In genomic region chr4:139086037-139086436, GRCm38 (mm10) we compare ENCODE assay signal across 9 mouse cellular contexts. TPM values are rescaled to one million over a fixed set of nuclear protein-coding genes. Genes with fewer than 3 reads are reported as not detected.
DNase-seq lines count a peak whose midpoint lies in the region; ATAC-seq lines count a peak whose summit lies in the region.
"Had no signal": no experiment of that assay in that cellular context is flagged by ENCODE, and none has a peak within 500 bp of the region (broad histone marks: within the 10 kb centered on the region; RNA-seq: fewer than 3 reads in every experiment).

No protein-coding gene starts in this region.

- no peak overlapping the region for H3K9ac ChIP-seq in intestine, embryonic 14.5 days (ENCODE audit: low read length)
- no peak overlapping the region for H3K9ac ChIP-seq in intestine, embryonic 15.5 days
- no peak overlapping the region for H3K9ac ChIP-seq in hindbrain, embryonic 16.5 days (ENCODE audit: low read depth, low read length)
- no peak overlapping the region for H3K9ac ChIP-seq in midbrain, embryonic 14.5 days (replicated peaks; ENCODE audit: low read length)

- H3K27ac ChIP-seq in intestine, embryonic 14.5 days (ENCODE audit: low read depth), result no peak overlapping the region
- H3K27ac ChIP-seq in intestine, embryonic 15.5 days, result no peak overlapping the region
- no peak overlapping the region for H3K27ac ChIP-seq in hindbrain, embryonic 16.5 days (ENCODE audit: low read depth, low read length)
- H3K27ac ChIP-seq in midbrain, embryonic 14.5 days (replicated peaks; ENCODE audit: low read depth, low read length), result no peak overlapping the region

- ATAC-seq in intestine, embryonic 14.5 days (replicated peaks; ENCODE audit: low FRiP score, low TSS enrichment, low read depth), result peak; percentile 28; the same call in 1 of the 2 replicates
- no peak for ATAC-seq in intestine, embryonic 15.5 days
- peak; percentile 59 for ATAC-seq in hindbrain, embryonic 16.5 days
- no peak; the same call in 1 of the 2 replicates for ATAC-seq in midbrain, embryonic 14.5 days (ENCODE audit: low FRiP score, low TSS enrichment)

- H3K36me3 ChIP-seq in intestine, embryonic 14.5 days (ENCODE audit: control insufficient read depth, insufficient read depth, low read length), result 0 out of 2 replicates have a peak, but pooled peaks cover 3% of the 10 kb centered on the region
- no peaks in the 10 kb centered on the region for H3K36me3 ChIP-seq in intestine, embryonic 15.5 days
- H3K36me3 ChIP-seq in hindbrain, embryonic 16.5 days (ENCODE audit: control insufficient read depth, insufficient read depth, low read length), result no peaks in the 10 kb centered on the region
- H3K36me3 ChIP-seq in midbrain, embryonic 14.5 days (ENCODE audit: control insufficient read depth, insufficient read depth, low read length), result no peaks in the 10 kb centered on the region

- H3K4me1 ChIP-seq in intestine, embryonic 14.5 days (replicated peaks; ENCODE audit: control insufficient read depth, insufficient read depth, low read length), result peaks cover 20% of the 10 kb centered on the region
- peaks cover 45% of the 10 kb centered on the region for H3K4me1 ChIP-seq in intestine, embryonic 15.5 days (replicated peaks)
- peaks cover 20% of the 10 kb centered on the region for H3K4me1 ChIP-seq in hindbrain, embryonic 16.5 days (ENCODE audit: control insufficient read depth, insufficient read depth, low read depth, low read length)
- H3K4me1 ChIP-seq in midbrain, embryonic 14.5 days (ENCODE audit: control insufficient read depth, insufficient read depth, low read length), result peaks cover 18% of the 10 kb centered on the region

- H3K9me3 ChIP-seq in intestine, embryonic 14.5 days (ENCODE audit: control insufficient read depth, low read length), result no peaks in the 10 kb centered on the region
- H3K9me3 ChIP-seq in intestine, embryonic 15.5 days, result no peaks in the 10 kb centered on the region
- no peaks in the 10 kb centered on the region for H3K9me3 ChIP-seq in hindbrain, embryonic 16.5 days (ENCODE audit: control insufficient read depth, low read length)
- H3K9me3 ChIP-seq in midbrain, embryonic 14.5 days (ENCODE audit: control insufficient read depth, low read length), result no peaks in the 10 kb centered on the region

- 0 out of 2 replicates have a peak, but pooled peaks cover 7% of the 10 kb centered on the region for H3K27me3 ChIP-seq in intestine, embryonic 14.5 days (replicated peaks; ENCODE audit: control insufficient read depth, insufficient read depth, low read length)
- no peaks in the 10 kb centered on the region for H3K27me3 ChIP-seq in intestine, embryonic 15.5 days (replicated peaks)
- no peaks in the 10 kb centered on the region; the same call in 1 of the 2 replicates for H3K27me3 ChIP-seq in hindbrain, embryonic 16.5 days (replicated peaks; ENCODE audit: control insufficient read depth, insufficient read depth, low read length)
- peaks cover 4% of the 10 kb centered on the region; the same call in 1 of the 2 replicates for H3K27me3 ChIP-seq in midbrain, embryonic 14.5 days (ENCODE audit: control insufficient read depth, insufficient read depth, low read length)

- peak; percentile 94 for DNase-seq in intestine, embryonic 14.5 days (ENCODE audit: low spot score)
- DNase-seq in cerebellum, adult 8-10 months, result peak; percentile 82
- DNase-seq in frontal cortex, adult 2 months (ENCODE audit: extremely low spot score in 1 of 2, low spot score in 1 of 2), result peak; percentile 70 to 95
- peak; percentile 89 to 91 for DNase-seq in left cerebral cortex, adult 18-20 months (ENCODE audit: low spot score in 2 of 2)
- peak; percentile 95 for DNase-seq in midbrain, embryonic 14.5 days
- DNase-seq in spleen, postnatal 10 days (ENCODE audit: low spot score in 2 of 2), result peak; percentile 75 to 88

- 25% methylated on average over 5 of the region's 5 CpGs for WGBS in intestine, embryonic 14.5 days
- WGBS in intestine, embryonic 15.5 days, result 17% methylated on average over 5 of the region's 5 CpGs
- 21% methylated on average over 5 of the region's 5 CpGs for WGBS in hindbrain, embryonic 16.5 days
- WGBS in midbrain, embryonic 14.5 days, result 22% methylated on average over 5 of the region's 5 CpGs

- no peak overlapping the region for H3K4me2 ChIP-seq in intestine, embryonic 14.5 days (ENCODE audit: low read length)
- H3K4me2 ChIP-seq in intestine, embryonic 15.5 days (replicated peaks), result no peak overlapping the region
- no peak overlapping the region for H3K4me2 ChIP-seq in hindbrain, embryonic 16.5 days (ENCODE audit: low read length)
- no peak overlapping the region for H3K4me2 ChIP-seq in midbrain, embryonic 14.5 days (ENCODE audit: low read length)

- H3K4me3 ChIP-seq in intestine, embryonic 14.5 days (ENCODE audit: low read depth, low read length), result no peak overlapping the region
- H3K4me3 ChIP-seq in intestine, embryonic 15.5 days (replicated peaks), result no peak overlapping the region
- H3K4me3 ChIP-seq in hindbrain, embryonic 16.5 days (ENCODE audit: low read length), result no peak overlapping the region
- no peak overlapping the region for H3K4me3 ChIP-seq in midbrain, embryonic 14.5 days (replicated peaks; ENCODE audit: low read depth, low read length)

RNA-seq across cellular contexts. Expression of gene Nbl1, which starts 6.8 kb away (rescaled TPM):
- polyA plus RNA-seq in intestine, embryonic 14.5 days (2014; fragmentation: Nextera tagmentation; extraction: Ambion mirVana), result 50.5 and 55.5 TPM in 2 replicates
- polyA plus RNA-seq in intestine, embryonic 15.5 days (2015; fragmentation: Nextera tagmentation; extraction: Ambion mirVana), result 49.5 and 49.9 TPM in 2 replicates
- 78.9 and 79.7 TPM in 2 replicates for polyA plus RNA-seq in frontal cortex, adult 2 months (2012; rRNA removed)
- 43.7 and 57.7 TPM in 2 replicates for polyA plus RNA-seq in hindbrain, embryonic 16.5 days (2015; fragmentation: Nextera tagmentation; extraction: Ambion mirVana)
- total RNA-seq in left cerebral cortex, adult 18-20 months (2021), result 10 to 100 TPM; 62.6 to 66.6 TPM
- 12.8 and 27.5 TPM in 2 replicates for polyA plus RNA-seq in midbrain, embryonic 14.5 days (2014; fragmentation: Nextera tagmentation; extraction: Ambion mirVana)
- total RNA-seq: neutrophil, adult 5-6 weeks had no signal

RNA-seq across cellular contexts. Expression of gene Htr6, which starts 10.7 kb away (rescaled TPM):
- polyA plus RNA-seq in intestine, embryonic 14.5 days (2014; fragmentation: Nextera tagmentation; extraction: Ambion mirVana), result 0.16 and 0.20 TPM in 2 replicates
- polyA plus RNA-seq in intestine, embryonic 15.5 days (2015; fragmentation: Nextera tagmentation; extraction: Ambion mirVana), result 0.14 and 0.18 TPM in 2 replicates
- polyA plus RNA-seq in frontal cortex, adult 2 months (2012; rRNA removed), result 6.2 and 6.6 TPM in 2 replicates
- 0.64 and 0.66 TPM in 2 replicates for polyA plus RNA-seq in hindbrain, embryonic 16.5 days (2015; fragmentation: Nextera tagmentation; extraction: Ambion mirVana)
- total RNA-seq in left cerebral cortex, adult 18-20 months (2021), result 1 to 10 TPM; 5.7 to 7.6 TPM
- 0.32 and 0.57 TPM in 2 replicates for polyA plus RNA-seq in midbrain, embryonic 14.5 days (2014; fragmentation: Nextera tagmentation; extraction: Ambion mirVana)
- total RNA-seq: neutrophil, adult 5-6 weeks had no signal

RNA-seq across cellular contexts. Expression of gene Minos1, which starts 44.9 kb away (rescaled TPM):
- 530 and 580 TPM in 2 replicates for polyA plus RNA-seq in intestine, embryonic 14.5 days (2014; fragmentation: Nextera tagmentation; extraction: Ambion mirVana)
- 640 and 702 TPM in 2 replicates for polyA plus RNA-seq in intestine, embryonic 15.5 days (2015; fragmentation: Nextera tagmentation; extraction: Ambion mirVana)
- polyA plus RNA-seq in frontal cortex, adult 2 months (2012; rRNA removed), result 162 and 170 TPM in 2 replicates
- polyA plus RNA-seq in hindbrain, embryonic 16.5 days (2015; fragmentation: Nextera tagmentation; extraction: Ambion mirVana), result 342 and 378 TPM in 2 replicates
- total RNA-seq in left cerebral cortex, adult 18-20 months (2021), result 100 to 1,000 TPM; 198 to 207 TPM
- polyA plus RNA-seq in midbrain, embryonic 14.5 days (2014; fragmentation: Nextera tagmentation; extraction: Ambion mirVana), result 346 and 393 TPM in 2 replicates

Comparison
In these comparisons a context has a peak if more than half of its experiments do, and no peak if none do; other contexts are left out.
1. ATAC-seq: peak in intestine, embryonic 14.5 days (single experiment) and hindbrain, embryonic 16.5 days (single experiment); none in intestine, embryonic 15.5 days (single experiment) and midbrain, embryonic 14.5 days (single experiment).
2. Peak in every context shown above with its lines, with median percentiles within 50 percentile points of each other: DNase-seq.